Comparison of ENCODE assay signal across 9 mouse cellular contexts in genomic region chr4:88830523-88830922, GRCm38 (mm10). TPM values are rescaled to one million over a fixed set of nuclear protein-coding genes. Genes with fewer than 3 reads are reported as not detected.
A peak's percentile ranks its signal among the peaks of the same experiment; 100 is the strongest.
DNase-seq lines count a peak whose midpoint lies in the region; ATAC-seq and TF ChIP-seq lines count a peak whose summit lies in the region.
"Had no signal": no experiment of that assay in that cellular context is flagged by ENCODE, and none has a peak within 500 bp of the region (broad histone marks: within the 10 kb centered on the region; RNA-seq: fewer than 3 reads in every experiment).

No protein-coding gene starts in this region.

- no peaks in the 10 kb centered on the region for H3K4me1 ChIP-seq in forebrain, postnatal 0 days (ENCODE audit: insufficient read depth)
- H3K4me1 ChIP-seq in forebrain, embryonic 12.5 days: no peaks in the 10 kb centered on the region
- no peaks in the 10 kb centered on the region for H3K4me1 ChIP-seq in liver, adult 2 months (ENCODE audit: control insufficient read depth, insufficient read depth, low read length)
- H3K4me1 ChIP-seq in liver, embryonic 11.5 days (replicated peaks; ENCODE audit: control insufficient read depth, insufficient read depth, low read length): no peaks in the 10 kb centered on the region
- H3K4me1 ChIP-seq: limb, embryonic 12.5 days had no signal

- no peak for TF ChIP-seq POLR2A in liver, adult 2 months (IDR thresholded peaks at IDR 0.05; ENCODE audit: extremely low read depth, insufficient read depth, low read length)

- no peaks in the 10 kb centered on the region for H3K9me3 ChIP-seq in forebrain, postnatal 0 days (ENCODE audit: low read length)
- no peaks in the 10 kb centered on the region for H3K9me3 ChIP-seq in forebrain, embryonic 12.5 days
- H3K9me3 ChIP-seq in liver, embryonic 11.5 days (ENCODE audit: control insufficient read depth, low read length): no peaks in the 10 kb centered on the region
- H3K9me3 ChIP-seq: limb, embryonic 12.5 days had no signal

- no peaks in the 10 kb centered on the region for H3K79me2 ChIP-seq in liver, adult 2 months (ENCODE audit: control insufficient read depth, insufficient read depth, low read length)

- ATAC-seq in forebrain, postnatal 0 days: no peak
- ATAC-seq in forebrain, embryonic 12.5 days (ENCODE audit: low FRiP score): no peak
- no peak for ATAC-seq in liver, embryonic 11.5 days (replicated peaks; ENCODE audit: low FRiP score)

- H3K27me3 ChIP-seq in forebrain, postnatal 0 days (ENCODE audit: insufficient read depth, low read length): no peaks in the 10 kb centered on the region
- H3K27me3 ChIP-seq in forebrain, embryonic 12.5 days: no peaks in the 10 kb centered on the region
- no peaks in the 10 kb centered on the region for H3K27me3 ChIP-seq in liver, adult 2 months (ENCODE audit: control insufficient read depth, insufficient read depth, low read length)
- H3K27me3 ChIP-seq in liver, embryonic 11.5 days (replicated peaks; ENCODE audit: control insufficient read depth, insufficient read depth, low read length): no peaks in the 10 kb centered on the region
- H3K27me3 ChIP-seq: limb, embryonic 12.5 days had no signal

- H3K4me3 ChIP-seq in forebrain, postnatal 0 days (ENCODE audit: low read depth, low read length): no peak overlapping the region
- H3K4me3 ChIP-seq in forebrain, embryonic 12.5 days (replicated peaks): no peak overlapping the region
- no peak overlapping the region for H3K4me3 ChIP-seq in liver, adult 2 months (ENCODE audit: insufficient read depth, low read depth, low read length)
- H3K4me3 ChIP-seq in liver, embryonic 11.5 days (ENCODE audit: low read depth, low read length): no peak overlapping the region
- H3K4me3 ChIP-seq: limb, embryonic 12.5 days had no signal

- intact Hi-C loops in left cerebral cortex, postnatal 4 days (cut with DNase I): no loop called here

- no peak overlapping the region for H3K27ac ChIP-seq in forebrain, postnatal 0 days (ENCODE audit: low read depth, low read length)
- H3K27ac ChIP-seq in forebrain, embryonic 12.5 days: no peak overlapping the region
- H3K27ac ChIP-seq in liver, adult 2 months (replicated peaks; ENCODE audit: insufficient read depth, low read depth, low read length): no peak overlapping the region
- H3K27ac ChIP-seq in liver, embryonic 11.5 days (ENCODE audit: low read depth, low read length): no peak overlapping the region
- H3K27ac ChIP-seq: limb, embryonic 12.5 days had no signal

- H3K36me3 ChIP-seq in forebrain, postnatal 0 days (ENCODE audit: insufficient read depth): no peaks in the 10 kb centered on the region
- H3K36me3 ChIP-seq in forebrain, embryonic 12.5 days (replicated peaks): no peaks in the 10 kb centered on the region
- no peaks in the 10 kb centered on the region for H3K36me3 ChIP-seq in liver, adult 2 months (ENCODE audit: control insufficient read depth, insufficient read depth, low read length)
- no peaks in the 10 kb centered on the region for H3K36me3 ChIP-seq in liver, embryonic 11.5 days (ENCODE audit: control insufficient read depth, insufficient read depth, low read length)
- H3K36me3 ChIP-seq: limb, embryonic 12.5 days had no signal

- WGBS in forebrain, postnatal 0 days: 22% methylated on average over 4 of the region's 4 CpGs
- WGBS in forebrain, embryonic 12.5 days: 29% methylated on average over 4 of the region's 4 CpGs
- 31% methylated on average over 4 of the region's 4 CpGs for WGBS in liver, adult 2 months
- WGBS in liver, embryonic 11.5 days: 21% methylated on average over 4 of the region's 4 CpGs

- no peak overlapping the region for H3K9ac ChIP-seq in forebrain, postnatal 0 days
- H3K9ac ChIP-seq in forebrain, embryonic 12.5 days: no peak overlapping the region
- no peak overlapping the region for H3K9ac ChIP-seq in liver, adult 2 months (ENCODE audit: low read depth, low read length)
- H3K9ac ChIP-seq in liver, embryonic 11.5 days (ENCODE audit: low read depth, low read length): no peak overlapping the region
- H3K9ac ChIP-seq: limb, embryonic 12.5 days had no signal

- peak; percentile 66 for TF ChIP-seq CTCF in forebrain, postnatal 0 days (IDR thresholded peaks at IDR 0.05; ENCODE audit: low read depth)
- TF ChIP-seq CTCF in liver, adult 2 months (IDR thresholded peaks at IDR 0.05; ENCODE audit: low read depth, low read length): 0 out of 2 replicates have a peak, but pooled peaks have one; percentile 31

- H3K4me2 ChIP-seq in forebrain, postnatal 0 days (ENCODE audit: low read depth): no peak overlapping the region
- no peak overlapping the region for H3K4me2 ChIP-seq in forebrain, embryonic 12.5 days
- no peak overlapping the region for H3K4me2 ChIP-seq in liver, embryonic 11.5 days
- H3K4me2 ChIP-seq: limb, embryonic 12.5 days had no signal

- peak; percentile 57 for DNase-seq in forebrain, postnatal 0 days
- DNase-seq in liver, adult 2 months (ENCODE audit: extremely low read depth, low read depth, low spot score): peak; percentile 8
- no peak for DNase-seq in liver, embryonic 11.5 days (ENCODE audit: low spot score)
- peak; percentile 7 for DNase-seq in adrenal gland, postnatal 25 days
- peak; percentile 9 for DNase-seq in left cerebral cortex, postnatal 4 days
- peak; percentile 55 for DNase-seq in thymus, postnatal 14 days
- DNase-seq in MN1 (ENCODE audit: low spot score): no peak

RNA-seq across cellular contexts. Expression of gene Ifna6, which starts 3.3 kb away (rescaled TPM):
- total RNA-seq in forebrain, postnatal 0 days (2014; rRNA removed): not detected in 2 replicates
- polyA plus RNA-seq in forebrain, postnatal 0 days (2015; fragmentation: Nextera tagmentation; extraction: Ambion mirVana): not detected in 2 replicates
- not detected in 2 replicates for polyA plus RNA-seq in forebrain, embryonic 12.5 days (2016; fragmentation: Nextera tagmentation; extraction: Ambion mirVana)
- total RNA-seq in liver, adult 2 months (2014; rRNA removed): not detected in 2 replicates
- polyA plus RNA-seq in liver, adult 2 months (2012; rRNA removed): not detected in 2 replicates
- polyA plus RNA-seq in liver, embryonic 11.5 days (2014; fragmentation: Nextera tagmentation; extraction: Ambion mirVana): not detected in 2 replicates
- not detected in 2 replicates for total RNA-seq in adrenal gland, postnatal 25 days (2021)
- not detected for total RNA-seq in left cerebral cortex, postnatal 4 days (2021)
- polyA plus RNA-seq: limb, embryonic 12.5 days had no signal

RNA-seq across cellular contexts. Expression of gene Ifna5, which starts 4.8 kb away (rescaled TPM):
- not detected in 2 replicates for total RNA-seq in forebrain, postnatal 0 days (2014; rRNA removed)
- not detected in 2 replicates for polyA plus RNA-seq in forebrain, postnatal 0 days (2015; fragmentation: Nextera tagmentation; extraction: Ambion mirVana)
- polyA plus RNA-seq in forebrain, embryonic 12.5 days (2016; fragmentation: Nextera tagmentation; extraction: Ambion mirVana): not detected in 2 replicates
- not detected in 2 replicates for total RNA-seq in liver, adult 2 months (2014; rRNA removed)
- polyA plus RNA-seq in liver, adult 2 months (2012; rRNA removed): not detected in 2 replicates
- polyA plus RNA-seq in liver, embryonic 11.5 days (2014; fragmentation: Nextera tagmentation; extraction: Ambion mirVana): not detected in 2 replicates
- not detected in 2 replicates for total RNA-seq in adrenal gland, postnatal 25 days (2021)
- total RNA-seq in left cerebral cortex, postnatal 4 days (2021): not detected
- polyA plus RNA-seq: limb, embryonic 12.5 days had no signal

RNA-seq across cellular contexts. Expression of gene Ifna11, which starts 10.8 kb away (rescaled TPM):
- not detected in 2 replicates for total RNA-seq in forebrain, postnatal 0 days (2014; rRNA removed)
- not detected in 2 replicates for polyA plus RNA-seq in forebrain, postnatal 0 days (2015; fragmentation: Nextera tagmentation; extraction: Ambion mirVana)
- not detected in 2 replicates for polyA plus RNA-seq in forebrain, embryonic 12.5 days (2016; fragmentation: Nextera tagmentation; extraction: Ambion mirVana)
- total RNA-seq in liver, adult 2 months (2014; rRNA removed): not detected in 2 replicates
- polyA plus RNA-seq in liver, adult 2 months (2012; rRNA removed): not detected in 2 replicates
- polyA plus RNA-seq in liver, embryonic 11.5 days (2014; fragmentation: Nextera tagmentation; extraction: Ambion mirVana): not detected in 2 replicates
- not detected in 2 replicates for total RNA-seq in adrenal gland, postnatal 25 days (2021)
- not detected for total RNA-seq in left cerebral cortex, postnatal 4 days (2021)
- polyA plus RNA-seq: limb, embryonic 12.5 days had no signal

RNA-seq across cellular contexts. Expression of gene Ifna4, which starts 11.1 kb away (rescaled TPM):
- not detected in 2 replicates for total RNA-seq in forebrain, postnatal 0 days (2014; rRNA removed)
- polyA plus RNA-seq in forebrain, postnatal 0 days (2015; fragmentation: Nextera tagmentation; extraction: Ambion mirVana): not detected in 2 replicates
- polyA plus RNA-seq in forebrain, embryonic 12.5 days (2016; fragmentation: Nextera tagmentation; extraction: Ambion mirVana): not detected in 2 replicates
- total RNA-seq in liver, adult 2 months (2014; rRNA removed): not detected in 2 replicates
- not detected in 2 replicates for polyA plus RNA-seq in liver, adult 2 months (2012; rRNA removed)
- polyA plus RNA-seq in liver, embryonic 11.5 days (2014; fragmentation: Nextera tagmentation; extraction: Ambion mirVana): not detected in 2 replicates
- not detected in 2 replicates for total RNA-seq in adrenal gland, postnatal 25 days (2021)
- not detected for total RNA-seq in left cerebral cortex, postnatal 4 days (2021)
- polyA plus RNA-seq: limb, embryonic 12.5 days had no signal

RNA-seq across cellular contexts. Expression of gene Ifna7, which starts 14.5 kb away (rescaled TPM):
- not detected in 2 replicates for total RNA-seq in forebrain, postnatal 0 days (2014; rRNA removed)
- polyA plus RNA-seq in forebrain, postnatal 0 days (2015; fragmentation: Nextera tagmentation; extraction: Ambion mirVana): not detected in 2 replicates
- not detected in 2 replicates for polyA plus RNA-seq in forebrain, embryonic 12.5 days (2016; fragmentation: Nextera tagmentation; extraction: Ambion mirVana)
- total RNA-seq in liver, adult 2 months (2014; rRNA removed): not detected in 2 replicates
- not detected in 2 replicates for polyA plus RNA-seq in liver, adult 2 months (2012; rRNA removed)
- not detected in 2 replicates for polyA plus RNA-seq in liver, embryonic 11.5 days (2014; fragmentation: Nextera tagmentation; extraction: Ambion mirVana)
- total RNA-seq in adrenal gland, postnatal 25 days (2021): not detected in 2 replicates
- total RNA-seq in left cerebral cortex, postnatal 4 days (2021): not detected
- polyA plus RNA-seq: limb, embryonic 12.5 days had no signal

Comparison
In these comparisons a context has a peak if more than half of its experiments do, and no peak if none do; other contexts are left out.
1. DNase-seq: peak in forebrain, postnatal 0 days (single experiment), liver, adult 2 months (single experiment), adrenal gland, postnatal 25 days (single experiment), left cerebral cortex, postnatal 4 days (single experiment) and thymus, postnatal 14 days (single experiment); none in liver, embryonic 11.5 days (single experiment) and MN1 (single experiment).